Mouse (Mus musculus): ENCODE results near the gene Ogdhl. TPM values are rescaled to one million over a fixed set of nuclear protein-coding genes. Genes with fewer than 3 reads are reported as not detected.

Ogdhl gene
- total RNA-seq, 1 experiment from 2014 or later: 0.09 TPM

DNA sequence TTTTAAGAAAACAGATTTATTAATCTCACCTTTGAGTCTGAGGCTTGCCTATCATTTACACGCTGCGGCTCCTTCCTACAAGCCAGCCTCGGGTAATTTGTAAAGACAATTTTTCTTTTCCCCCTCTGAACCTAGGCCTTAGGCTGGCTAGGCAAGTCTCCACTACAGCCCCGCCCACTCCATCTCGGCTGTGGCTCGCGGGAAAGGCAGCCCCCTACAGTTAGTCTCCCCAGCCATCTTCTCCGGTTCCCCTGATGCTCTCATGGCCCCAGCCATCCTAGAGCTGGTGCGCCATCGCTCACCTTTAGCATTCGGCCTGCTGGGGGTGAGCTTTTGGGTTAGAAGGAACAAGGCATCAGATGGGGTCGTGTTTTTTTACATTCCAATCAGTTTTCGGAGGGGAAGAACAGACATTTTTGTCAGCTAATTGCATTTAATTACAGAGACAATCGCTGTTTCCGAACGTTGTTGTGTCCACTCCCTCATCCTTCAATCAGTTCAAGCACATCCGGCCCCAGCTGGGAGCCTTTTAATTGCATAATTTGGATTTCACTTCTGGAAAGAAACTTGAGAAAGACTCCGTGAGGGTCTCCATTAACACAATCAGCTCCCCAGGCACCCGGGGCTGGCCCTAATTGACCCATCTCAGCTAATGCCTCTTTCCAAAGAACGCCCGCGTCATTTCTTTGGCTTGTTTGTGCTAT, 57.7 kb downstream of the Ogdhl start:
- ATAC-seq (replicated peaks; ENCODE audit: low read depth, poor library complexity, severe bottlenecking): no peak

DNA sequence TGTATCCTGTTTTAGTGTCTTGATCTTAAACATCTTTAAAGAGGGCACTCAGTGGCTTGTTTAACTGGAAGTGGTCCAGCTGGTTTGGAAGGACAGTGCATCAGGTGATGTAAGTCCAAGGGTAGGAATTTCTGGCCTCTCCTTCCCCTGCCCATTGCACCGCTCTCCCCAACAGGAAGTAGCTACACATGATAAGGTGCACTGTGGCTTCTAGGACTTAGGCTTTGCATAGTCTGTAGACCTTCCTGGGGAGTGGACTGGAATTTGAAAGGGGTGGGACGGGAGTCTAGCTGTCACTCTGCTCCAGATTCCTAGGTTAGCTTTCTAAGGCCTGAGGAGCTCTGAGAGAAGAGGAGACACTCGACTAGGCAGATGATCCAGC, 58.3 kb downstream of the Ogdhl start:
- no peak for ATAC-seq (replicated peaks; ENCODE audit: low read depth, poor library complexity, severe bottlenecking)

DNA sequence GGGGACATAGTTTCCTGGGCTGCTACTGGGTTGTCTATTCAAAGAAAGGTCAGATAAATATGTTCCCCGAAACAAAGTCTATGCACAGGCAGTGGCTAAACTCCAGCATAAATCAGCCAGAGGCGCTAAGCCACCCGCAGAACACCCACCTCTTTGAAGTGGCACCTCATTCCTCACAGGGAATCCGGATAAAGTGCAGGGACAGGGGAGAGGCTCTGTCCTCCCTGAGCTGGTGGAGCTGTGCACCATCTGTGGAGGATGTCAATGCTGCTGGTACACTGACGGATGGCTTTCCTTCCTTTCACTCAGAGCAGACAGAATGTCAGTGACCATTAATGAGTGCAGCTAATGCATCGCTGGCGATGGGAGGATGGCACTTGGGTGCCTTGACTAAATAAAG, 59.2 kb downstream of the Ogdhl start:
- ATAC-seq (replicated peaks; ENCODE audit: low read depth, poor library complexity, severe bottlenecking): no peak

DNA sequence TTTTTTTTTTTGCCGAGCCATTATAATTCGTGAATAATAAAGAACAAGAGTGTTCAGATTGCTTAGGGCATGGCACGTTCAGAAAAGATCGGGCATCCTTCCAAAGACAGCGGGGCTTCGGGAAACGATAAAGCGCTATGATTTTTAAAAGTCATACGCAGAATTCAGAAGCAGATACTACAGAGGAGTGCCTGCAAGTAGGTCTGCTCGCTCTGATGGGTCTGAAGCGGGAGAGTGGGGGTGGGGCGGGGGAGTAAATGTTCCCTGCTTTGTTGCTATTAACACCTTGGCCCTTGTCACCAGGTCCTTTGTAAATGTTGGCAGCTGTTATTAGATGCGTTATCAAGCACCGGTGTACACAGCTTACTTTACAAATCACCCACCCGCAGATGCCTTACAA, 59.8 kb downstream of the Ogdhl start:
- no peak for ATAC-seq (replicated peaks; ENCODE audit: low read depth, poor library complexity, severe bottlenecking)

DNA sequence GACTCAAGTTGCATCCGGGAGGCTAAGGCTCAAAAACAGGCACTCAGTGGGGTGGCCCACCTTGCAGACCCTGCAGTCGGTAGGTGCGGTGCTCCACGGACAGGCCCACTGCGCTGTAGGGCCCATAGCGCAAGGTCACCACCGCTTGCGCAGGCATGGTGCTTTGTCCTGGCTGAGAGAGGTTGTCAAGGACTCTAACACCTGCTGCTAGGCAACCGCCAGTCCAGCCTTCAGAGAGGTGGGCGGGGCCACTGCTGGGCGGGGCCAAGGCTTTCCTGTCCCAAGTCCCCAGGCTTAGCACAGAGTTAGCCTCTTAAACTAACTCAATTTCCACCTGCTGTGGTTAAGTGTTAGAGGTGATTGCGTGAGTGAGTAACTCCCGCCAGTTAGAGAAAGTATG, 66.4 kb downstream of the Ogdhl start, which contains the start of gene 1700024G13Rik:
Gene 1700024G13Rik, minus strand, starts transcription at position 196 of the 400 bp plus-strand sequence.
- ATAC-seq (replicated peaks; ENCODE audit: low read depth, poor library complexity, severe bottlenecking): peak; percentile 58

Other genes with a start within 250 kb of the Ogdhl start
- gene Oxnad1, start 236.6 kb upstream of the Ogdhl start, total RNA-seq (2017): 41.4 and 47.0 TPM in 2 replicates
- gene Dph3, start 236.3 kb upstream of the Ogdhl start, total RNA-seq (2017): 40.1 and 54.3 TPM in 2 replicates
- not detected in 2 replicates for gene Msmb, start 180.0 kb upstream of the Ogdhl start, total RNA-seq (2017)
- 136 and 176 TPM in 2 replicates for gene Ncoa4, start 162.2 kb upstream of the Ogdhl start, total RNA-seq (2017)
- 160 and 196 TPM in 2 replicates for gene Timm23, start 120.1 kb upstream of the Ogdhl start, total RNA-seq (2017)
- 101 and 118 TPM in 2 replicates for gene Parg, start 120.1 kb upstream of the Ogdhl start, total RNA-seq (2017)
- gene 1700024G13Rik, start 66.4 kb downstream of the Ogdhl start, total RNA-seq (2017): not detected in 2 replicates
- gene Slc18a3, start 142.8 kb downstream of the Ogdhl start, total RNA-seq (2017): not detected in 2 replicates
- gene Chat, start 144.0 kb downstream of the Ogdhl start, total RNA-seq (2017): not detected in 2 replicates
- gene Ercc6, start 191.5 kb downstream of the Ogdhl start, total RNA-seq (2017): 20.4 and 24.4 TPM in 2 replicates

All from common myeloid progenitor, adult 5-6 weeks (primary cell).